Mouse (Mus musculus): ENCODE data around the gene Adtrp. TPM values are rescaled to one million over a fixed set of nuclear protein-coding genes. Genes with fewer than 3 reads are reported as not detected.

Gene Adtrp
- polyA plus RNA-seq (2017; shearing (Covaris generic)), result 1 to 10 TPM in 1 of 2 experiments, not detected in 1; 1.5 TPM

GRCm38 (mm10) chr13:41847516-41848126, at the start of gene Adtrp:
Adtrp (minus strand) TSS chr13:41847684.
- ATAC-seq, result no peak

- ATAC-seq, result no peak
Measured at GRCm38 (mm10) chr13:41892016-41892415, 44.5 kb upstream of the Adtrp start.

GRCm38 (mm10) chr13:41890618-41891017, 43.1 kb upstream of the Adtrp start:
- no peak for ATAC-seq

- no peak for ATAC-seq
Measured at GRCm38 (mm10) chr13:41890111-41890600, 42.7 kb upstream of the Adtrp start.

GRCm38 (mm10) chr13:41888644-41889043, 41.2 kb upstream of the Adtrp start:
- no peak for ATAC-seq

- ATAC-seq, result no peak
Measured at GRCm38 (mm10) chr13:41886120-41886519, 38.6 kb upstream of the Adtrp start.

GRCm38 (mm10) chr13:41883665-41884291, 36.3 kb upstream of the Adtrp start:
- ATAC-seq, result no peak

- no peak for ATAC-seq
Measured at GRCm38 (mm10) chr13:41881201-41881600, 33.7 kb upstream of the Adtrp start.

GRCm38 (mm10) chr13:41880525-41880924, 33.0 kb upstream of the Adtrp start:
- no peak for ATAC-seq

- ATAC-seq, result no peak
Measured at GRCm38 (mm10) chr13:41872686-41873085, 25.2 kb upstream of the Adtrp start.

GRCm38 (mm10) chr13:41872161-41872562, 24.7 kb upstream of the Adtrp start:
- no peak for ATAC-seq

GRCm38 (mm10) chr13:41867533-41867932, 20.0 kb upstream of the Adtrp start:
- no peak for ATAC-seq

GRCm38 (mm10) chr13:41865575-41865974, 18.1 kb upstream of the Adtrp start:
- ATAC-seq, result no peak

GRCm38 (mm10) chr13:41865071-41865470, 17.6 kb upstream of the Adtrp start:
- ATAC-seq, result no peak

- no peak for ATAC-seq
Measured at GRCm38 (mm10) chr13:41860603-41861405, 13.3 kb upstream of the Adtrp start.

GRCm38 (mm10) chr13:41855206-41856185, 8.0 kb upstream of the Adtrp start:
- ATAC-seq, result no peak

GRCm38 (mm10) chr13:41850727-41851378, 3.4 kb upstream of the Adtrp start:
- no peak for ATAC-seq

GRCm38 (mm10) chr13:41846516-41846915, 968 bp downstream of the Adtrp start:
- no peak for ATAC-seq

GRCm38 (mm10) chr13:41845013-41845412, 2.5 kb downstream of the Adtrp start:
- ATAC-seq, result no peak

- no peak for ATAC-seq
Measured at GRCm38 (mm10) chr13:41844071-41844470, 3.4 kb downstream of the Adtrp start.

GRCm38 (mm10) chr13:41833614-41834139, 13.8 kb downstream of the Adtrp start:
- ATAC-seq, result no peak

All from CD4-positive, CD25-positive, alpha-beta regulatory T cell, adult 4 months (primary cell).